Mouse (Mus musculus) CH12.LX (cell line): ENCODE measurements around the gene Xkr7.

Experiments used
- CHD1 ChIP-seq: IDR thresholded peaks from 2 replicates; pipeline ENCODE4 v1.6.1; 2012; ENCODE audit warnings: low read depth, low read length, improper control_type of control experiment, inconsistent platforms
- CTCF ChIP-seq, 2 experiments: IDR thresholded peaks in 1 of 2; conservative IDR thresholded peaks in 1 of 2; 2 replicates each; pipeline ENCODE4 v1.5.1; 2011 to 2012; ENCODE audit warnings: low read depth in 2 of 2, low read length in 2 of 2, improper control_type of control experiment in 1 of 2, inconsistent platforms in 1 of 2, mild to moderate bottlenecking in 1 of 2, moderate library complexity in 1 of 2
- ETS1 ChIP-seq: conservative IDR thresholded peaks from 2 replicates; pipeline ENCODE4 v1.6.1; 2012; ENCODE audit warnings: low read depth, mild to moderate bottlenecking, inconsistent platforms, low read length, improper control_type of control experiment, moderate library complexity
- JUND ChIP-seq: conservative IDR thresholded peaks from 2 replicates; pipeline ENCODE4 v1.6.1; 2011; ENCODE audit warnings: low read depth, low read length, improper control_type of control experiment
- MAX ChIP-seq: IDR thresholded peaks from 2 replicates; pipeline ENCODE4 v1.6.1; 2011; ENCODE audit warnings: low read length, improper control_type of control experiment
- MEF2A ChIP-seq: IDR thresholded peaks from 2 replicates; pipeline ENCODE4 v1.6.1; 2014; ENCODE audit warnings: low read depth, mild to moderate bottlenecking, inconsistent platforms, low read length, improper control_type of control experiment, borderline replicate concordance
- MXI1 ChIP-seq: IDR thresholded peaks from 2 replicates; pipeline ENCODE4 v1.6.1; 2011; ENCODE audit warnings: mild to moderate bottlenecking, low read depth, low read length, improper control_type of control experiment
- NELFE ChIP-seq: IDR thresholded peaks from 2 replicates; pipeline ENCODE4 v1.6.1; 2011; ENCODE audit warnings: low read depth, low read length, improper control_type of control experiment
- POLR2A ChIP-seq: IDR thresholded peaks from 2 replicates; pipeline ENCODE4 v1.6.1; 2011; ENCODE audit warnings: low read depth, mild to moderate bottlenecking, improper control_type of control experiment, low read length
- TCF12 ChIP-seq: IDR thresholded peaks from 2 replicates; pipeline ENCODE4 v1.6.1; 2014; ENCODE audit warnings: low read depth, mild to moderate bottlenecking, inconsistent platforms, low read length, improper control_type of control experiment
- UBTF ChIP-seq: IDR thresholded peaks from 2 replicates; pipeline ENCODE4 v1.6.1; 2012; ENCODE audit warnings: low read depth, mild to moderate bottlenecking, inconsistent platforms, low read length, improper control_type of control experiment, moderate library complexity
- USF1 ChIP-seq: IDR thresholded peaks from 2 replicates; pipeline ENCODE4 v1.6.1; 2014; ENCODE audit warnings: low read depth, mild to moderate bottlenecking, inconsistent platforms, low read length, improper control_type of control experiment
- ZC3H11A ChIP-seq: IDR thresholded peaks from 2 replicates; pipeline ENCODE4 v1.6.1; 2012; ENCODE audit warnings: low read depth, mild to moderate bottlenecking, inconsistent platforms, low read length, improper control_type of control experiment

GRCm38 (mm10) chr2:153075961-153076360 lies 44.3 kb downstream of the Xkr7 start:
- TF ChIP-seq CHD1 = no peak
- no peak for TF ChIP-seq ETS1
- TF ChIP-seq JUND = no peak
- TF ChIP-seq MXI1 = no peak
- no peak for TF ChIP-seq MAX
- TF ChIP-seq CTCF (conservative IDR thresholded peaks at IDR 0.05 in 1 of 2, IDR thresholded peaks at IDR 0.05 in 1 of 2; ENCODE audit: low read depth in 2 of 2, low read length in 2 of 2) = no peak
- no peak for TF ChIP-seq UBTF
- TF ChIP-seq POLR2A = no peak
- TF ChIP-seq USF1 = no peak
- no peak for TF ChIP-seq ZC3H11A
- TF ChIP-seq MEF2A = no peak
- no peak for TF ChIP-seq NELFE
- no peak for TF ChIP-seq TCF12
